Mouse (Mus musculus) skeletal muscle tissue, adult 2 months (tissue): ENCODE results near the gene Aqp11.

Source experiments
- DNase-seq: peaks from one replicate; pipeline ENCODE4 v3.0.0-alpha.2; 2012; ENCODE audit warnings: low read depth, low spot score

Gene Aqp11

GRCm38 (mm10) chr7:97747787-97748497 lies 9.9 kb upstream of the Aqp11 start:
- peak; percentile 80 for DNase-seq

GRCm38 (mm10) chr7:97747176-97747707 lies 9.2 kb upstream of the Aqp11 start:
- DNase-seq, result no peak

- peak; percentile 50 for DNase-seq
Observed at GRCm38 (mm10) chr7:97745299-97745698, 7.2 kb upstream of the Aqp11 start.

DNA sequence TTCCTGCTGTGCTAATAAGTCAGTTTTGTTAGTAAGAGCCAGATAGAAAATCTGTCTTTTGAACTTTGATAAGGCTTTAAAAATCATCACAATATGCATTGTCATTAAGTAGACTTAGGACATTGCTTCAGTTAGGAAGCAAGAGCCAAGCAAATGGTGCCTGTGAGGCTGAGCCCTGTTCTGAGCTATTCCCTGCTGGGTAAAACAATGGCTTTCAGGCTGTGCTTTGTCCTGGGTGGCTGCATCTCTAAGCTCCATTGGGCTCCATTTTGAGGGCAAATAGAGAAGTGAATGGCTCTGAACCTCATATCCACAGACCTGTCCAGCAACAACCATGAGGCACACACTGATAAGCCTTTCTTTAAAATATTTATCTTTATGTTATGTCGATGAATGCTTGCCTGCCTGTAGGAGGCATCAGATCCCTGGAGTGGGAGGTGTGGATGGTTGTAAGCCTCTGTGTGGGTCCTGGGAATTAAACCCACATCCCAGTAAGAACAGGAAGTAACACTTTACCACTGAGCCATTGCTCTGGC lies 3.7 kb upstream of the Aqp11 start:
- DNase-seq, result no peak

DNA sequence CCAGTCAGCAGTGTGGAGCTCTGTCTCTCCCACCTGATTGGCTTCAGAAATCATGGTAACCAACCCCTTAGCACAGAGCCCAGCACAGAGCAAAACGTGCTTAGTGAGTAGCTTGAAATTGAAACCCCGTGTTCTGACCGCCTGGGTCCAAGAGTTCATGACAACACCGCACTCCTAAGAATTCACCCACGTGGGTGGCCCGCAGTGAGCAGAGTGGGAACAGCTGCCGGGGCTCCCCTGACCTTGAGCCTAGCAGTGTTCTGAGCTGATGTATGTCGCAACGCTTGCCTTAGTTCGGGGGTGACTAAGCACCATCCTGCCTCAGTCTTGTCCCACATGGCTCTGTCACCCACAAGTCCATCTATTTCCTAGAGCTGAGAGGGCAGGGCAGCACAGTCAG lies 2.9 kb upstream of the Aqp11 start:
- DNase-seq, result no peak

DNA sequence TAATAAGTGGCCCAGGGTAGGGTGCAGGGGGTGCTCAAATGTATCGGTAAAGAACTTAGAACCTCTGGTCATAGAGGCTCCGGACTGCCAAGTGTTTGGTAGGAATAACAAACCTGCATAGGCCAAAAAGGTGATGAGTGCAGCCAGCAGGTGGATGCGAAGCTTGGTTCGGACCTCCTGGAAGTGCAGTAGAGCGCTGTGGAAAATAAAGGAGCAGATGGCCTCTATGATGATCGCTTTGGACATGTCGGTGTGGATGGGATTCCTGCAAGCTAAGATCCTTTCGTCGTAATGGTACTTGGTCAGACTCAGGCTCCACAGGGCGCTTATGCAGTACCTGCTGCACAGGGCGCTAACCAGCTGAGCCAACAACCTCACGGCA lies 842 bp downstream of the Aqp11 start:
- no peak for DNase-seq

GRCm38 (mm10) chr7:97735886-97736420 lies 2.1 kb downstream of the Aqp11 start:
- no peak for DNase-seq

GRCm38 (mm10) chr7:97735021-97735420 lies 3.1 kb downstream of the Aqp11 start:
- no peak for DNase-seq

DNA sequence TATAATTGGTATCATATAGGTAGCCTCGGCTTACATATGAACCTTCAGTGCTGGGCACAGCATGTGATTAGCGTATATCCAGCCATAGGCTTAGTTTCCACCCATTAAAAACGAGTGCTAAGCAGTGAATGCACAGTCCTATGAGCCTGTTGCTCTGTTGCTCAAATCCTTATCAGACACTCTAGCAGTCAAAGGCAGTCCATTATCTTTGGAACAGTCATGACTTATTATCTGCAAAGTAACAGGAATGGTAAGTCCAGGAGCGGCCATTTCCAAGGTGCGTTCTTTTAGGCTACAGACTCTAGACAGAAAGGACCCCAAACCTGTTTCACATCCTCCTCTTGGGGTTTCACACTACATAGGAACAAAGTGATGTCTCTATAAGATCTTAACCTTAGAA lies 4.5 kb downstream of the Aqp11 start:
- DNase-seq, result no peak

GRCm38 (mm10) chr7:97730427-97730826 lies 7.7 kb downstream of the Aqp11 start:
- no peak for DNase-seq

DNA sequence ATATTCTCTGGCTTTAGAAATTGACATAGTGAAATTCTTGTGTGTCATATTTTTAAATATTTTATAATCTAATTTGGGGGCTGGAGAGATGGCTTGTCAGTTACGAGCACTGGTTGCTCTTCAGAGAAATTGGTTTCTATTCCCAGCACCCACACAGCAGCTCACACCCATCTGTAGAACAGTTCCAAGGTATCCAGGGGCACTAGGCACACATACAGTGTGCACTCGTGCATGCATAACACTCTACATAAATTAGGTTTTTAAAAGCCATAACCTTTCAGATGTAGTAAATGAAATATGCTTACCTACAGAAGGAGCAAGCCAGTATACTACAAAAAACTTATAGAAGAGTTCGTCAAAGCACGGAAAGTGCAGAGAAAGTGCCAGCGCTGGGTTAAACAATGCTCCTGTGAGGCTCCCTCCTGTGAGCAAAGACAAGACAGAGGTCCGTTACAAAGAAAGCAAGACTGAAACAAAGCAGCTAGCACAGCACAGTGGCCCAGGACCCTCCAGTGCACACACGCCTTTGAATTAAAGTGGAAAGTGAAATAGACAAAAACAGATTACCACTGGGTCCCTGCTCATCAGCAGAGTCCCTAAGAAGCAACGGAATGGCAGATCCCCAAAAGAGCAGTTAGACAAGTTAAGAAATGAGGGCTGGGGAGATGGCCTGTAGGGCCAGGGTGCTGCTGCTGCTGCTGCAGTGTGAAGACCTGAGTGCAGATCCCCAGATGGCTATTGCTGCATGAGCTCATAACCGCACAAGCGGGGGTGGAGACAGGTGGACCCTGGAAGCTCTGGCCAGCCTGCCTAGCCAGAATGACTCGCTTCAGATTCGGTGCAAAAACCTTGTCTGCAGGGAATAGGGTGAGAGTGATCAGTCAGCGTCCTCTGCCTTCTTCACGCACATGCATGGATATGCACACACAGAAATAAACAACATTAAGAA lies 9.1 kb downstream of the Aqp11 start:
- DNase-seq, result no peak

DNA sequence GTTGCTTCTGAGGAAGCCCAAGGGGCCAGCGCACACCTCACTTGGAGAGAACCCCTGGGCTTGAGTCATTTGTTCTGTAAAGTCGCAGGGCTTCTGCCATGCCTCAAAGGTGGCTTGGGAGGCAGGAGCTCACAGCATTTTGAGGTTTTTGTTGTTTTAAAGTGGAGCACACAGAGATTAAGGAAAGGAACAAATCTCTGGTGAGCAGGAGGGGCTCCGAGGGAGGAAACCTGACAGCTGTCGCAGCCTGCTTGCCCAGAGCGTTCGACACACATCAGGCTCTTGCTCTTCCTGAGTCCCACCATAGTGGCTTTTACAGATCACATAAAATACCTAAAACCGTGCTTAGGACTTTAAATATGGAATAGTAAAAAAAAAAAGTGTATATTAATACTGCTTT lies 11.3 kb downstream of the Aqp11 start:
- DNase-seq, result no peak

DNA sequence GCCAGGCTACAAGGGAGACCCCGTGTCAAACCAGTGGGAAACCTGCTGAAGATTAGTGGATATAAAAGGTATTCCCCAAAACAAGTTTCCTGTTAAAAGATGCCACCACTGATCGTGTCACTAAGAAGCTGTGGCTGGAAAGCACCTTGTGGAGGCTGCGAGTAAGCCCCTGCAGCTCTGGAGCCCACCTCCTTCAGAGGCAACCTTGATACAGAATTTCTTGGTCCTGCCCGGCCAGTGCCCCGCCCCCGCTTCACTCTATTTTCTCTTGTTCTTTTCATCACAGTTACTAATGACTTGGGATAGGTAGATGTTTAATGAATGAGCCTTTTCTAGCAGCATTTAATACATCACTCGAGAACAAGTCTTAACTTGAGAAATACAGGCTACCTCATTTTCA lies 12.0 kb downstream of the Aqp11 start:
- no peak for DNase-seq

DNA sequence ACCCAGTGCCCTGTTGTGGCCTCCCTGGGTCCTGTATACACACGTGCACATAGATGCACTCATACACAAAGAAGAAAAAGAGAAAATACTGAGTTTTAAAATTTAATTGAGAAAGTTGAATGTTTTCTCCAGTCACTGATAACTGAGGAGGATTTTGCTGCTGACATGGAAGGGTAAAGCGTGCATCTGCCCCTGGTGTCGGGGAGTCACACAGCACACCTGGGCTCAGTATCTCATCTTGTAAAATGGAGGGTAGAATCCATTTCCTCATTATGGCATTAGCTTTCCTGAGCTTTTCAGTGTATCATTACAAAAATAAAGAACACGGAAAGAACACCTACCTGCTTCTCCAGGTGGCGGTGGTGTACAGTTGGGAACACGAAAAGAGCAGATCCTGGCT lies 12.7 kb downstream of the Aqp11 start:
- no peak for DNase-seq

DNA sequence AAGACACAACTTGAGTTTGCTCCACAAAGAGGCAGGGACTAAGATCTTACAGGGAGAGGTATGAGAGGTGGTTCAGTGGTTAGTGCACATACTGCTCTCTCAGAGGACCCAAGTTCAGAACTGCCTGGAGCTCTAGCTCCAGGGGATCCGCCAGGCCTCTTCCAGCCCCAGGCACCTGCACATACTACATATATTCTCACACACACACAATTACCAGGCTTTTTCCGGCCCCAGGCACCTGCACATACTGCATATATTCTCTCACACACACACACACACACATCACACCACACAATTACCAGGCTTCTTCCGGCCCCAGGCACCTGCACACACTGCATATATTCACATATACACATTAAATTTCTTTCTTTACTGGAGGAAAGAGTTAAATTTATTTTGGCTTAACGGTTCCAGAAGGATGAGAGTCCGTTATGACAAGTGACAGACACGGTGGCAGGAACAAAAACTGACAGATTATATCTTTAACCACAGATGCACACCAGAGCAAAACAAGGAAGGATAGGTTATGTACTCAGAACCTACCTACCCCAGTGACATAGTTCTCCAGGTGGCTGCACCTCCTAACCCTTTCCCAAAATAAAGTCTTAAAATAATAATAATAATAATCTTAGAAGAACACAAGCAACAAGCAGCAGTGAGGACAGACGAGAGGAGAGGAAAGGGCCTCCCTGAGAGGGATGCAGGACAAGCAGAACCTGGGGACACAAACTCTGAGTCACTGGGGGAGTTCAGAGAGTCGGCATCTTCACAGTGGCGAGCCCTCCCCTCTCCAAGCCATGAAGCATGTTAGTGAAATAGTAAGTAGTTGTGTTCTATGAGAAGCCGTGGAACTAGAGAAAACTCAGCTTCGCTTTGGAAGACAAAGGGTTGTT lies 14.2 kb downstream of the Aqp11 start:
- DNase-seq, result no peak

- no peak for DNase-seq
Observed at GRCm38 (mm10) chr7:97722278-97722918, 15.7 kb downstream of the Aqp11 start.

- no peak for DNase-seq
Observed at GRCm38 (mm10) chr7:97720109-97720508, 18.0 kb downstream of the Aqp11 start.

DNA sequence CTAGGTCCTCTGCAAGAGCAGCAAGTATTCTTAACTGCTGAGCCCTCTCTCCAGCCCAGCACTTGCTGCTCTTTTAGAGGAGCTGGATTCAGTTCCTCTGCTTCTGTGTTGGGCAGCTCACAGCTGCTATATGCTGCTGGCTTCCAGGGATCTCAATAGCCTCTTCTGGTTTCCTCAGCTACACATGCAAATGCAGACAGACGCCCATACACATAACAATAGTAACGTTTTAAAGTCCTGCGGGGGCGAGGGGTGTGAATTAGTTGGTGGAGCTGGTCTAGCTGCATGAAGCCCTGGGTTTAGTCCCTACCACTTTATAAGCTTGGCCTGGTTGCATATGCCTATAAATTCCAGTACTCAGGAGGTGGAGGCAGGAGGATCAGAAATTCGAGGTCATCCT lies 19.0 kb downstream of the Aqp11 start:
- no peak for DNase-seq

- no peak for DNase-seq
Observed at GRCm38 (mm10) chr7:97717326-97717725, 20.8 kb downstream of the Aqp11 start.

- no peak for DNase-seq
Observed at GRCm38 (mm10) chr7:97714651-97715050, 23.4 kb downstream of the Aqp11 start.

- no peak for DNase-seq
Observed at GRCm38 (mm10) chr7:97709204-97709603, 28.9 kb downstream of the Aqp11 start.
